Mouse (Mus musculus) CH12.LX (cell line): ENCODE data around the gene 4930503E14Rik. TPM values are rescaled to one million over a fixed set of nuclear protein-coding genes. Genes with fewer than 3 reads are reported as not detected.

Experiments used
- polyA plus RNA-seq: library from polyadenylated mRNA; unstranded; fragments of >175 nt; gene quantifications from 2 replicates; pipeline ENCODE4 v1.2.1, GENCODE M21; 2012; ENCODE audit warnings: low read depth; ENCODE audit not compliant: insufficient read length
- total RNA-seq, 2 experiments: library from RNA; depleted of rRNA; stranded (reverse); fragments of 300-350 nt in 1 of 2; fragments of >200 nt in 1 of 2; gene quantifications; 2 replicates each; pipeline ENCODE4 v1.2.3; 2012 to 2014

The 4930503E14Rik gene
- total and polyA plus RNA-seq, 3 experiments, result 0.30 to 1.7 (median 0.54) TPM

Other genes with a start within 250 kb of the 4930503E14Rik start
- not detected in 2 replicates for gene Ang6, start 211.0 kb downstream of the 4930503E14Rik start, total RNA-seq (2012; rRNA removed)
- not detected in 2 replicates for gene Ang6, start 211.0 kb downstream of the 4930503E14Rik start, total RNA-seq (2014; rRNA removed)
- gene Ang6, start 211.0 kb downstream of the 4930503E14Rik start, polyA plus RNA-seq, result not detected in 2 replicates
- gene Ear2, start 110.6 kb downstream of the 4930503E14Rik start, total RNA-seq (2012; rRNA removed), result not detected in 2 replicates
- not detected in 2 replicates for gene Ear2, start 110.6 kb downstream of the 4930503E14Rik start, total RNA-seq (2014; rRNA removed)
- gene Ear2, start 110.6 kb downstream of the 4930503E14Rik start, polyA plus RNA-seq, result not detected in 2 replicates
- gene Gm3327, start 89.4 kb downstream of the 4930503E14Rik start, total RNA-seq (2012; rRNA removed), result not detected in 2 replicates
- not detected in 2 replicates for gene Gm3327, start 89.4 kb downstream of the 4930503E14Rik start, total RNA-seq (2014; rRNA removed)
- gene Gm3327, start 89.4 kb downstream of the 4930503E14Rik start, polyA plus RNA-seq, result not detected in 2 replicates
- not detected in 2 replicates for gene Gm8212, start 15.6 kb downstream of the 4930503E14Rik start, total RNA-seq (2012; rRNA removed)
- gene Gm8212, start 15.6 kb downstream of the 4930503E14Rik start, total RNA-seq (2014; rRNA removed), result not detected in 2 replicates
- gene Gm8212, start 15.6 kb downstream of the 4930503E14Rik start, polyA plus RNA-seq, result not detected in 2 replicates
- gene Gm8220, start 72.3 kb upstream of the 4930503E14Rik start, total RNA-seq (2012; rRNA removed), result 0.17 TPM in 1 of 2 replicates, not detected in the other
- gene Gm8220, start 72.3 kb upstream of the 4930503E14Rik start, total RNA-seq (2014; rRNA removed), result not detected in 2 replicates
- 0.37 and 0.53 TPM in 2 replicates for gene Gm8220, start 72.3 kb upstream of the 4930503E14Rik start, polyA plus RNA-seq
- gene Gm5930, start 125.3 kb upstream of the 4930503E14Rik start, total RNA-seq (2012; rRNA removed), result 2.1 and 2.8 TPM in 2 replicates
- gene Gm5930, start 125.3 kb upstream of the 4930503E14Rik start, total RNA-seq (2014; rRNA removed), result 3.1 and 3.6 TPM in 2 replicates
- 1.3 TPM in 2 replicates for gene Gm5930, start 125.3 kb upstream of the 4930503E14Rik start, polyA plus RNA-seq
- gene Gm8229, start 152.1 kb upstream of the 4930503E14Rik start, total RNA-seq (2012; rRNA removed), result not detected in 2 replicates
- gene Gm8229, start 152.1 kb upstream of the 4930503E14Rik start, total RNA-seq (2014; rRNA removed), result not detected in 2 replicates
- gene Gm8229, start 152.1 kb upstream of the 4930503E14Rik start, polyA plus RNA-seq, result 0.33 TPM in 1 of 2 replicates, not detected in the other
- not detected in 2 replicates for gene Gm3371, start 197.4 kb upstream of the 4930503E14Rik start, total RNA-seq (2012; rRNA removed)
- gene Gm3371, start 197.4 kb upstream of the 4930503E14Rik start, total RNA-seq (2014; rRNA removed), result 0.34 TPM in 1 of 2 replicates, not detected in the other
- not detected in 2 replicates for gene Gm3371, start 197.4 kb upstream of the 4930503E14Rik start, polyA plus RNA-seq
- gene Gm8232, start 220.4 kb upstream of the 4930503E14Rik start, total RNA-seq (2012; rRNA removed), result not detected in 2 replicates
- not detected in 2 replicates for gene Gm8232, start 220.4 kb upstream of the 4930503E14Rik start, total RNA-seq (2014; rRNA removed)
- gene Gm8232, start 220.4 kb upstream of the 4930503E14Rik start, polyA plus RNA-seq, result not detected in 2 replicates